Mouse (Mus musculus) olfactory bulb, adult 2 months (tissue): ENCODE measurements around the gene Traf3ip3. TPM values are rescaled to one million over a fixed set of nuclear protein-coding genes. Genes with fewer than 3 reads are reported as not detected.

Source experiments
- H3K27ac ChIP-seq: fragments of 200-500 bp; 2 replicates; pipeline ENCODE4 v1.5.1; 2012; ENCODE audit warnings: low read depth, low read length; ENCODE audit not compliant: insufficient read depth
- H3K4me1 ChIP-seq: fragments of 200-500 bp; 2 replicates; pipeline ENCODE4 v1.6.1; 2012; ENCODE audit warnings: low read length; ENCODE audit not compliant: control insufficient read depth, insufficient read depth
- H3K4me3 ChIP-seq: fragments of 200-500 bp; 2 replicates; pipeline ENCODE4 v1.5.1; 2012; ENCODE audit warnings: mild to moderate bottlenecking, low read depth, low read length, moderate library complexity; ENCODE audit not compliant: insufficient read depth
- CTCF ChIP-seq: fragments of 200-500 bp; IDR thresholded peaks from 2 replicates; pipeline ENCODE4 v1.5.1; 2012; ENCODE audit warnings: low read depth, mild to moderate bottlenecking, low read length, moderate library complexity; ENCODE audit not compliant: insufficient read depth
- POLR2A ChIP-seq: fragments of 200-500 bp; IDR thresholded peaks from 2 replicates; pipeline ENCODE4 v1.6.1; 2012; ENCODE audit warnings: mild to moderate bottlenecking, low read depth, low read length, moderate library complexity; ENCODE audit not compliant: insufficient read depth
- WGBS: fragments of 180-500 bp; shearing (Covaris S2); methylation state at CpG from one replicate; pipeline ENCODE4 v1.1.7; 2018; 5-methylcytosine and 5-hydroxymethylcytosine counted together
- polyA plus RNA-seq: library from polyadenylated mRNA; stranded (reverse); fragments of >200 nt; gene quantifications from 2 replicates; pipeline ENCODE4 v1.2.4, GENCODE M21; 2012; ENCODE audit warnings: low replicate concordance; ENCODE audit not compliant: missing spikeins, insufficient read depth, insufficient read length

The Traf3ip3 gene
- polyA plus RNA-seq, 1 experiment = not detected

DNA sequence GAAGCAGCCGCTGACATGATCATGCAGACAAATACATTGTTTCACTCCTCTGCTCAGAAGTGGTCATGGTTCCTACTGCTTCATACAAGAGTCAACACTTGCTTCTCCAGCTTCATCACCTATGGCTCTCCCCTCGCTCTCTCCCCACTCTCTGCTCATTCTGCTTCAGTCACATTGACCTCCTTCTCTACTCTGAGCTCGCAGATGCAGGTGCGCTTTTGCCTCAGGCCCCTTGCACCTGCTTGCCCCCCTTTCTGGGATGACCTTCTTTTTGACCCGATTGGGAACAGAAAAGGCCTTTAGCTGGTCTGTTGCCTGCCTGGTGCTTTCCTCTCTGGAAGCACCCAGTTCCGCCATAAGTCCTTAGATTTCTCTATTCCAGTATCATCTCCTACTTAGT lies 57.0 kb downstream of the Traf3ip3 start:
- 94% methylated on average over 6 of the region's 6 CpGs for WGBS
- Histone ChIP-seq H3K4me1 (no peaks in the 10 kb centered on the region), H3K27ac (no peak overlapping the region), H3K4me3 (no peak overlapping the region)
- TF ChIP-seq POLR2A (no peak), CTCF (no peak)

DNA sequence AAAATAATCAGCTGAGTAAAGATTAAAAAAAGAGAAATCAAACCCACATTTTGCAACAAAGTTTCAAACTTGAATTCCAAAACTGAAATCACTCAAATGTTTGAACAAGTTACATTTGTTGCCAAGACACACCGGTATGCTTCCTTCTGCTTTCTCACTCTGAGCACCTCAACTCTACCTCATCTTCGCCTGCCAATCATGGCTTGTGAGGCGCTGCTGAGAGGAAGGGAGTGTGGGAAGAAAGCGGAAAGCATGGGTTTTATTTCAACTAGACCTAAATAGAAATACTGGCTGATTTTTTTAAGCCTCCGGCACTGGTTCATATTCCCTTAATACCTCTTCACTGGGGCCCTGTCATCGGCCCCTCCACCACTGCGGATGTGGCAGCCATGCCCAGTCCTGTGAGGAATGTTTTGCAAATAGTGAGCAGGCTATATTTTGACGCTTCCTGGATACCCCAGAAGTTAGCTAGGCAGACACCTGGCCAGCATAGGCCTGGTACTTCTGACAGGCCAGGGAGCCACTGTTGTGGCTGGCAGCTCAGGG lies 58.9 kb downstream of the Traf3ip3 start:
- Histone ChIP-seq H3K4me3 (no peak overlapping the region), H3K4me1 (no peaks in the 10 kb centered on the region), H3K27ac (no peak overlapping the region)
- WGBS = 90% methylated on average over 8 of the region's 8 CpGs
- TF ChIP-seq CTCF = no peak
- no peak for TF ChIP-seq POLR2A

DNA sequence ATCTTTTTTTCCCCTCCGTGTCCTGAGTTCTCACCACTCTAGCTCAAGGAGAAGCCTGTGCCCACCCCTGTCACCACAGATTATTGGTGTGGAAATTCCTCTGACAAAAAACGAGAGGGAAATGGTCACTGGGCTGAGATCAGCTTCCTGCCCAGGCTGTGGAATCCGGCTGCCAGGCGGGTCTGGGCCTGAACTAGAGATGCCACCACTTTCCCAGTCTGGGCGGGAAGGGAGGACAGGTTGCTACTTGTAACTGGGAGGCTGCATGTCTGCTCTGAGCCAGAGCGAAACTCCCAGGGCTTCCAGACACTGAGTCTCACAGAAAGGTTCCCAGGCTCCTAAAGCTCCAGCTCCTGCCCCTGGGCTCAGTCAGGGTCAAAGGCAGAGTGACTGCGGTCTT lies 60.4 kb downstream of the Traf3ip3 start:
- no peak for TF ChIP-seq POLR2A
- 83% methylated on average over 7 of the region's 7 CpGs for WGBS
- Histone ChIP-seq H3K4me3 (no peak overlapping the region), H3K4me1 (no peaks in the 10 kb centered on the region), H3K27ac (no peak overlapping the region)

DNA sequence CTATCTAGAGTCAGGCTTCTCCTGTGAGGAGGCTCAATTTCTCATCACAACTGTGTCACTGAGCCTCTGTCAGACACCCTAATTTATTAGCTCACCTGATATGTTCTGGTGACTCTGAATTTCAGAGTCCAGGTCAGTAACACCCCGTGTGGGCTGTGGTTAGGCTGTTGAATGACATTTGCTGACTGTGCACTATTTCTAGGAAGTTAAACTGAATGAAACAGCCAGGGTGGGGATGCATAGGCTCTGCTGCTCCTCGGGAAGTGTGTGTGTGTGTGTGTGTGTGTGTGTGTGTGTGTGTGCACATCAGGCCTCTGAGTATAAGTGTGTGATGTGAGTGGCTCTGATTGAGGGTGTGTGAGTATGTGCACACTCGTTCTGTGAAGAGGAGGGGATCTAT lies 62.8 kb downstream of the Traf3ip3 start:
- TF ChIP-seq POLR2A (no peak), CTCF (no peak)
- Histone ChIP-seq H3K4me3 (no peak overlapping the region), H3K4me1 (no peaks in the 10 kb centered on the region), H3K27ac (no peak overlapping the region)
- 47% methylated on average over 3 of the region's 3 CpGs for WGBS

DNA sequence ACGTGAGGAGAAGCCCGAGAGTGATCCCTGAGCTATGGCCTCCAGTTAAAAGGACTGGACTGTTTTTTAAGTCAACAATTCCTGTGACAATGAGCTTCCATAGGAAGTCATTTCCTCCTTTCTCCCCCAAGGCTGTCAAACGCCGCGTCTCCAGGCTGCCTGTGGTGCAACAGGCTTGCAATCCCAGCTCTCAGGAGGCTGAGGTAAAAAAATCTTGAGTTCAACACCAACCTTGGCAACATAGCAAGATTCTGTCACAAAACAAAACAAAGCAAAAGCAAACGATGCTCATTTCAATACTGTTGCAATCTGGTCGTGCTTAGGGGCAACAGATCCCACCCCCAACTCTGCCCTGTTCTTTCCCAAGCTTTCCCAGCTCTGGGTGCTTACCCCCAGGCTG lies 63.4 kb downstream of the Traf3ip3 start:
- Histone ChIP-seq H3K4me1 (no peaks in the 10 kb centered on the region), H3K4me3 (no peak overlapping the region), H3K27ac (no peak overlapping the region)
- 33% methylated on average over 7 of the region's 7 CpGs for WGBS
- no peak for TF ChIP-seq POLR2A
- TF ChIP-seq CTCF = no peak

DNA sequence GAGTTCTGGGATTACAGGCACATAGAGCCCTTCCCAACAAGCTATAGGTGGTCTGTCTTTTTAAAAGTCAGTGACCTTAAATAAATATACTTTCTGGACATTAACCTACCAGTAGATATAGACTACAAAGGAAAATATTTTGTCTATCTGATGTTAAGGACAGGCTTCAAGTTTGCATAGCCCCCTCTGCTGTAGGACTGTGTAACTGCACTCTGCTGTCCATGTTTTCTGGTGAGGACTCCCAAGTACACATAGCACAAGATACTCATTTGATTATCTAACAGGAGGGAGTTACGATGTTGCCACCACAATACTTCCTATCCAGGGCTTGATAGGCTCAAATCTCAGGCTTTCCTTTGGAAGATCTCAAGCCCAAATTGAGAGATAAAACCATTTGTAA lies 67.8 kb downstream of the Traf3ip3 start:
- 90% methylated on average over 1 of the region's 1 CpGs for WGBS
- no peak overlapping the region for H3K4me3 ChIP-seq
- TF ChIP-seq POLR2A = no peak
- no peak overlapping the region for H3K27ac ChIP-seq
- 0 out of 2 replicates have a peak, but pooled peaks cover 3% of the 10 kb centered on the region for H3K4me1 ChIP-seq

DNA sequence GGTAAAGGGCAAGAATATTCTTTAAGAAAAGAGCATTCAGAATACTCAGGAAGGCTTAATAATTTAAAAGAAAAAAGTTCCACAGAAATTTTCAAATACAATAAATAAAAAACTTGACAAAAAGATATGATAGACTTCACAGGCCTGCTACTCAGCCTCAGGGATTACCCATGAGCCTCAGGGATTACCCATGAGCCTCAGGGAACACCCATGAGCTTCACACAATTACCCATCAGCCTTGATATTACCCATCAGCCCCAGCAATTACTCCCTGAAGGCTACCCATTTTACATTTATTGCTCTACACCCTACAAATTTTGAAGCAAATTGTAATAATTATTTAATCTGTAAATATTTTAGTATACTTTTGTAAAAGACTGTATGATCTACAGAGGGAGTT lies 69.1 kb downstream of the Traf3ip3 start:
- Histone ChIP-seq H3K4me3 (no peak overlapping the region), H3K27ac (no peak overlapping the region), H3K4me1 (peaks cover 7% of the 10 kb centered on the region; the same call in 1 of the 2 replicates)
- TF ChIP-seq CTCF (no peak), POLR2A (no peak)

DNA sequence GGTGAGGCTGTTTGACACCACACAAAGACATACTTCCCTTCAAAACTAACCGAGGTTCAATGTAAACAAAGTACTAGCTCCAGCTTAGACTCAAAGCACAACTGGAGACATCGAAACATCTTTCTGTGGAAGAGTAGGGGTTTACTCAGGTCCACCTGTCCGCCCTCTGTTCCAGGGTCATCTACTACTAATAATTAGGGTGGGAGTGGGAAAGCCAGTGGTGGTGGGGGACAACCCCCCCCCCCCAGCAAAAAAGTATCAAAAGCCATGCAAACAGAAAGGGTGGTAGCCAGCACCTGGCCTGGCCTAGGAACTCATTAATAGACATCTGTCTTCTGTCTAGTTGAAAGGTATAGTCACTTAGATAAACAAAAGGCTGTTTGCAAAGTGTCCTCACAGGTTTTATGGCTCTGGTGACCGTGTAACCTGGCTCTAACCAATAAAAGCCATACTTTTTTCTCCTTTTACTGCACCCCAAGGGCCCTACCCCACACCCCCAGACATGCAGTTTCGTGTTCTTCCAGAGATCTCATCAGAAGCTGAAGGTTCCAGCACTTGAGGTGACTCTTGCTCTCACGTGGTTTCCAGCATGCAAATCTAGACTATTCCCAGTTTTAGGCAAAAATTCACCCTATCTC lies 70.1 kb downstream of the Traf3ip3 start:
- TF ChIP-seq CTCF (no peak), POLR2A (no peak)
- WGBS = 88% methylated on average over 6 of the region's 6 CpGs
- H3K27ac ChIP-seq = no peak overlapping the region
- no peak overlapping the region for H3K4me3 ChIP-seq
- H3K4me1 ChIP-seq = peaks cover 7% of the 10 kb centered on the region; the same call in 1 of the 2 replicates

DNA sequence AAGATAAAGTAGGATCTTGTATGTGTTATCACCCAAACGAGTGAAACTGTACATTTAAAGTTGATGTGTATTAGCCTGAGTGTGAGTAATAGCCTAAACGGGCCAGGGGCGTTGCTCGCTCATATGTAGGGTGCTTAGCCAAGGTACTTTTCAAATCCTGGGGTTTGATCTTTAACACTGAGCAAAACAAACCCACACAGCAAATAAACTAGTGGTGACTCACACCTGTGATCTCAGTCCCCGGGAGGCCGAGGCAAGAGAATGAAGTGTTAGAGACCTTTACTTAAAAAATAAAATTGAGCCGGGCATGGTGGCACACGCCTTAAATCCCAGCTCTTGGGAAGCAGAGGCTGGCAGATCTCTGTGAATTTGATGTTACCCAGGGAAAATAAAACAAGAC lies 70.7 kb downstream of the Traf3ip3 start:
- no peak overlapping the region for H3K27ac ChIP-seq
- TF ChIP-seq CTCF (no peak), POLR2A (no peak)
- WGBS = 51% methylated on average over 8 of the region's 8 CpGs

DNA sequence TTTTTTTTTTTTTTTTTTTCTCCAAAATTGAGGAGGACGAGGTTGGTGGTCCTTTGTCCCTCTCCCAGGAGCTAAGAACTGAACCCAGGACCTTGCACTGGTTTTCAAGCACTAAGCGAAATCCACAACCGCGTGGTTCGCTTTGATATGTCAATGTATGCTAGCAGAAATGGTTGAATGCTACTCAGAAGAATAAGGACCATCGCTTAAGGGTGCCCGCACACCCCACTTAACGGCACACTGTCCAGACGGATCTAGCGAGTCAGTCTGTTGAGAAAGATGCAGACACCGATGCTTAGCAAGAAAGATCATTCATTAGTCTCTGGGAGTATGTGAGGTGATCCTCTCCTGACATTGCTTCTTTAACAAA lies 71.1 kb downstream of the Traf3ip3 start:
- peak overlapping the region; percentile 66 for H3K27ac ChIP-seq
- TF ChIP-seq POLR2A (no peak), CTCF (no peak)
- peaks cover 7% of the 10 kb centered on the region; the same call in 1 of the 2 replicates for H3K4me1 ChIP-seq
- peak overlapping the region; percentile 40 for H3K4me3 ChIP-seq
- 23% methylated on average over 11 of the region's 11 CpGs for WGBS

More for the DNA sequence above, 70.7 kb downstream of the Traf3ip3 start:
- Histone ChIP-seq H3K4me1 (peaks cover 7% of the 10 kb centered on the region; the same call in 1 of the 2 replicates), H3K4me3 (no peak overlapping the region)
